Mouse (Mus musculus) embryonic facial prominence, embryonic 11.5 days (tissue): ENCODE data around the gene Kcnn1. TPM values are rescaled to one million over a fixed set of nuclear protein-coding genes. Genes with fewer than 3 reads are reported as not detected.

ENCODE experiments used
- ATAC-seq: fragments of 200-750 bp; cut with Nextera tagmentation; replicated peaks from 2 replicates; pipeline ENCODE4 v1.8.0; 2017; ENCODE audit warnings: low read depth; ENCODE audit not compliant: insufficient number of reproducible peaks, low FRiP score, low TSS enrichment
- DNase-seq: peaks from one replicate; pipeline ENCODE4 v3.0.0-alpha.2; 2015; ENCODE audit warnings: low spot score
- H3K27ac ChIP-seq: fragments of 300-500 bp; sonication (generic); replicated peaks from 2 replicates; pipeline ENCODE4 v1.5.1; 2014; ENCODE audit warnings: mild to moderate bottlenecking, low read depth, low read length, control low read depth
- H3K27me3 ChIP-seq: fragments of 300-500 bp; sonication (generic); 2 replicates; pipeline ENCODE4 v1.6.1; 2014; ENCODE audit warnings: mild to moderate bottlenecking, low read length, moderate library complexity, mixed read lengths; ENCODE audit not compliant: control insufficient read depth, insufficient read depth
- H3K36me3 ChIP-seq: fragments of 300-500 bp; sonication (generic); replicated peaks from 2 replicates; pipeline ENCODE4 v1.6.1; 2014; ENCODE audit warnings: low read depth, mild to moderate bottlenecking, low read length, moderate library complexity, mixed read lengths; ENCODE audit not compliant: control insufficient read depth, insufficient read depth
- H3K4me1 ChIP-seq: fragments of 300-500 bp; sonication (generic); 2 replicates; pipeline ENCODE4 v1.6.1; 2014; ENCODE audit warnings: low read length, mixed read lengths; ENCODE audit not compliant: control insufficient read depth, insufficient read depth
- H3K4me2 ChIP-seq: fragments of 300-500 bp; sonication (generic); 2 replicates; pipeline ENCODE4 v1.6.1; 2014; ENCODE audit warnings: low read depth, mild to moderate bottlenecking, control low read depth, low read length, moderate library complexity
- H3K4me3 ChIP-seq: fragments of 300-500 bp; sonication (generic); 2 replicates; pipeline ENCODE4 v1.5.1; 2014; ENCODE audit warnings: low read depth, low read length, control low read depth
- H3K9ac ChIP-seq: fragments of 300-500 bp; sonication (generic); replicated peaks from 2 replicates; pipeline ENCODE4 v1.6.1; 2014; ENCODE audit warnings: mild to moderate bottlenecking, control low read depth, low read length
- H3K9me3 ChIP-seq: fragments of 300-500 bp; sonication (generic); replicated peaks from 2 replicates; pipeline ENCODE4 v1.6.1; 2016; ENCODE audit warnings: mild to moderate bottlenecking, low read length, inconsistent platforms, mixed read lengths; ENCODE audit not compliant: control insufficient read depth
- WGBS: fragments of 180-500 bp; shearing (Covaris S2); extraction: QIAGEN DNeasy Blood & Tissue Kit; methylation state at CpG from one replicate; pipeline ENCODE4 v1.1.7; 2014; 5-methylcytosine and 5-hydroxymethylcytosine counted together
- polyA plus RNA-seq: library from polyadenylated mRNA; unstranded; fragments of >200 nt; fragmentation: Nextera tagmentation; extraction: Ambion mirVana; gene quantifications from 2 replicates; pipeline ENCODE4 v1.2.1, GENCODE M21; 2014

The Kcnn1 gene
- polyA plus RNA-seq, 1 experiment from 2014 or later, result 2.9 TPM

DNA sequence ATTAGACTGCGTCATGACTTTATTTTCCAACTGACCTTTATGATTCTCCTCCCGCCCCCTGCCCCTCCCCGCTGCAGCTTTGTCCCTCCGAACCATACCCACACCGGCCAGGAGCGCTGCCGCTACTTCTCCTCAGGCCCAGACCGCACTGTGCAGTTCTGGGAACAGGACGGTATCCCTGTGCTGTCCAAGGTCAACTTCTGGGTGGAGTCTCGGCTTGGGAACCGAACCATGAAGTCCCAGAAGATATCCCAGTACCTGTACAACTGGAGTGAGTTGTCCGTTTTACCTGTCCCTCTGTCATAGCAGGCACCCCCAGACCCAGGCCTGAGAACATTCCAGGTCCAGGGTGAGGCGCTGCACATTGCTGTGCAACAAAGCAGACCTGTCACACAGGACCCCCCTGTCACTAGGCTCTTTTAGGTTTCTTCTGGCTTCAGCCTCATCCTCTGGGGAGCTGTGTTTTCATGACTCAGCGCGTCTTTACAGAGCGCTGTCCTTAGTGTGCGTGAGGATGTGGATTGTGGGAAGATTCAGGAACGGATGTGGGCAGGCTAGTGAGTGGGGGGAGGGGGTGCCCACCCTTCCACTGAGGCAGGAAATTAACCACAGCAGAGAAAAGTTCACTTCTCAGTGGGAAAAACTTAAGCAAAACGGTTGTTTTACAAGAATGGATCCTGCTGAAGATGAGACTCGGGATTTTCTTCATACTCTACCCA lies 51.9 kb downstream of the Kcnn1 start:
- Histone ChIP-seq H3K9ac (no peak overlapping the region), H3K4me1 (no peaks in the 10 kb centered on the region), H3K4me3 (no peak overlapping the region), H3K9me3 (no peaks in the 10 kb centered on the region), H3K36me3 (no peaks in the 10 kb centered on the region), H3K27ac (no peak overlapping the region), H3K27me3 (no peaks in the 10 kb centered on the region), H3K4me2 (no peak overlapping the region)
- 68% methylated on average over 20 of the region's 20 CpGs for WGBS
- DNase-seq (no peak), ATAC-seq (no peak)

DNA sequence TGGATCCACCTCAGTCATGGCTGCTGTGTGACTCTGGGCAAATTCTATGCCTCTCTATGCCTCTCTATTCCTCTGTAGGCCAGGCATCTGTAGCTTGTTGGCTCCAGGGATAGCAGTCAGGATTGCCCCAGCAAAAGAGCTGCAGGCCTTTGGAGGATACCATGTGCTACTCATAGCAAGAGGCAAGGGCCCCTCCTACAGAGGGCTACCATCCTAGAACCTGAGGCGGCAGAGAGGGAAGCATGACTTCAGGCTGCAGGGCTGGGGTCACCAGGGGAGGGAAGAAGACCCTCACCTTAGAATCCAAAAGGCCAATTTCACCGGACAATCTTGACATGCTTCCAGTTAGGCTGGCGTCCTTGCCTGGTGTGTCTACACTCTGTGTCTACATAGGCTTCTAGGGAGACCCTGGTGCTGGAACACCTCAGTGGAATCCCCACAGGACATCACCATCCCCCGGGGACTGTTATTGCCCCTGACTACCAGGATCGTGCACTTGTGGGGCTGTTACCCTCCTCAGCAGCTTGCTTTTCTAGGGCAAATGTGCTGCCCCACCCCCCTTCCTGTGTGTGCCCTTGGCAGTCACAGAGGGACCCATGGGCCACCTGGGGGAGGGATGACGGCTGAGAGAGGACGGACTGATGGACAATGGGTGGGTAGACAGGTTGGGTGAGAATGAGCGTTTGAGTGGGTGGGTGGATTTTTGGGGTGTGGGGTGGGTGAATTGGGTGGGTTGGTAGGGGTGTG lies 53.9 kb downstream of the Kcnn1 start:
- no peaks in the 10 kb centered on the region for H3K9me3 ChIP-seq
- no peak for ATAC-seq
- H3K36me3 ChIP-seq, result no peaks in the 10 kb centered on the region
- no peak overlapping the region for H3K4me2 ChIP-seq
- H3K4me1 ChIP-seq, result no peaks in the 10 kb centered on the region; the same call in 1 of the 2 replicates
- H3K27ac ChIP-seq, result no peak overlapping the region
- WGBS, result 80% methylated on average over 8 of the region's 8 CpGs
- peaks cover 8% of the 10 kb centered on the region; the same call in 1 of the 2 replicates for H3K27me3 ChIP-seq
- no peak overlapping the region for H3K4me3 ChIP-seq
- no peak overlapping the region for H3K9ac ChIP-seq
- no peak for DNase-seq

- H3K9me3 ChIP-seq, result no peaks in the 10 kb centered on the region
- no peak within 1 kb of the TSS for H3K9ac ChIP-seq
- H3K4me2 ChIP-seq, result no peak within 1 kb of the TSS
- DNase-seq (no peak), ATAC-seq (no peak)
- no peak within 1 kb of the TSS for H3K27ac ChIP-seq
- no peaks in the 10 kb centered on the region; the same call in 1 of the 2 replicates for H3K4me1 ChIP-seq
- WGBS, result 62% methylated on average over 5 of the region's 5 CpGs
- H3K27me3 ChIP-seq, result peaks cover 15% of the 10 kb centered on the region
- no peak within 1 kb of the TSS for H3K4me3 ChIP-seq
- H3K36me3 ChIP-seq, result no peaks in the 10 kb centered on the region
These were observed 54.8 kb downstream of the Kcnn1 start, which contains the start of gene Il12rb1 for GRCm38 (mm10) chr8:70808239-70808638. TSS of gene Il12rb1 (plus strand) at chr8:70808449.

DNA sequence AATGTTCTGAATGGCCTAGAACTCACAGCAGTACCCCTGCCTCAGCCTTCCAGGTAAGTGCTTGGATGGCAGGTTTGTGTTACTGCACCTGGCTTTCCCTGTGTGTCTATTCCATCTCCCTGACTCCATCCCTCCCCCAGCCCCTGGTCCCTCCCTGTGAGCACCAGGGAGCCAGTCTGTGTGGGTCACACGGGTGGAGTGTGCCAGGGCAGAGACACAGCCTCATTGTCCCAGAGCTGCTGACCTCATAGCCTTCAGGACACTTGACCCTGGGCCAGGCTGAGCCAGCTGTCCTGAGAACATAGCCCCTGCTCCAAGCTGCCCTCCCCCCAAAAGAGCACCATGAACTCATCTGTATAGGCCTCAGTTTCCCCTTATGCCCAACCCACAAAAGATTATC lies 55.8 kb downstream of the Kcnn1 start:
- H3K9ac ChIP-seq, result no peak overlapping the region
- no peaks in the 10 kb centered on the region for H3K9me3 ChIP-seq
- no peak for DNase-seq
- ATAC-seq, result no peak
- peaks cover 15% of the 10 kb centered on the region for H3K27me3 ChIP-seq
- 21% methylated on average over 1 of the region's 1 CpGs for WGBS
- H3K27ac ChIP-seq, result no peak overlapping the region
- H3K36me3 ChIP-seq, result no peaks in the 10 kb centered on the region
- H3K4me2 ChIP-seq, result no peak overlapping the region
- no peak overlapping the region for H3K4me3 ChIP-seq
- no peaks in the 10 kb centered on the region; the same call in 1 of the 2 replicates for H3K4me1 ChIP-seq

DNA sequence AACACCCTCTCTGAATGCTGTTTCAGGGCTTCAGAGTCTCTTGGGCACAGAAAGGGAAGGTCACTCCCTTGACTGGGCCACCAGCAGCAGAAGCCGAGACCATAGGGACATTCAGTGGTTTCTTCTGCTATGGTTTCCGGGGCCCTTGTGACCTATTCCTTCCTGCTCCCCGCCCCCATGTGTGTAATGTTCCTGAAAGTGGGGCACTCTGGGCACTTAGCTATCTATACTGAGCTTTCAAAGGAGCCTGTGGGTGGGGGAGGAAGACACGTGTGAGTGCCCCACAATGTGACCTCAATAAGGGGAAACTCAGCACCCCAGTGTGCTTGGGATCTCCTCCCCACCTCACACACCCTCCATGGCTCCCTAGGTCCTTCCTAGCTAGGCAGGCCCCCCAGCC lies 56.5 kb downstream of the Kcnn1 start:
- Histone ChIP-seq H3K4me3 (no peak overlapping the region), H3K9ac (no peak overlapping the region), H3K9me3 (no peaks in the 10 kb centered on the region), H3K4me1 (no peaks in the 10 kb centered on the region; the same call in 1 of the 2 replicates), H3K36me3 (no peaks in the 10 kb centered on the region), H3K4me2 (no peak overlapping the region), H3K27ac (no peak overlapping the region), H3K27me3 (peaks cover 15% of the 10 kb centered on the region)
- WGBS, result 66% methylated on average over 4 of the region's 4 CpGs
- ATAC-seq (no peak), DNase-seq (no peak)

- no peaks in the 10 kb centered on the region for H3K36me3 ChIP-seq
- H3K4me3 ChIP-seq, result peak within 1 kb of the TSS; percentile 42
- H3K27me3 ChIP-seq, result peaks cover 25% of the 10 kb centered on the region
- ATAC-seq (peak; percentile 82), DNase-seq (peak; percentile 90)
- no peaks in the 10 kb centered on the region; the same call in 1 of the 2 replicates for H3K4me1 ChIP-seq
- WGBS, result 1% methylated on average over 45 of the region's 45 CpGs
- peak within 1 kb of the TSS; percentile 79 for H3K4me2 ChIP-seq
- no peak within 1 kb of the TSS for H3K27ac ChIP-seq
- H3K9me3 ChIP-seq, result no peaks in the 10 kb centered on the region
- peak within 1 kb of the TSS; percentile 32 for H3K9ac ChIP-seq
These were observed 58.4 kb downstream of the Kcnn1 start, which contains the start of gene Mast3 for GRCm38 (mm10) chr8:70804481-70805206. TSS of gene Mast3 (minus strand) at chr8:70805054.

DNA sequence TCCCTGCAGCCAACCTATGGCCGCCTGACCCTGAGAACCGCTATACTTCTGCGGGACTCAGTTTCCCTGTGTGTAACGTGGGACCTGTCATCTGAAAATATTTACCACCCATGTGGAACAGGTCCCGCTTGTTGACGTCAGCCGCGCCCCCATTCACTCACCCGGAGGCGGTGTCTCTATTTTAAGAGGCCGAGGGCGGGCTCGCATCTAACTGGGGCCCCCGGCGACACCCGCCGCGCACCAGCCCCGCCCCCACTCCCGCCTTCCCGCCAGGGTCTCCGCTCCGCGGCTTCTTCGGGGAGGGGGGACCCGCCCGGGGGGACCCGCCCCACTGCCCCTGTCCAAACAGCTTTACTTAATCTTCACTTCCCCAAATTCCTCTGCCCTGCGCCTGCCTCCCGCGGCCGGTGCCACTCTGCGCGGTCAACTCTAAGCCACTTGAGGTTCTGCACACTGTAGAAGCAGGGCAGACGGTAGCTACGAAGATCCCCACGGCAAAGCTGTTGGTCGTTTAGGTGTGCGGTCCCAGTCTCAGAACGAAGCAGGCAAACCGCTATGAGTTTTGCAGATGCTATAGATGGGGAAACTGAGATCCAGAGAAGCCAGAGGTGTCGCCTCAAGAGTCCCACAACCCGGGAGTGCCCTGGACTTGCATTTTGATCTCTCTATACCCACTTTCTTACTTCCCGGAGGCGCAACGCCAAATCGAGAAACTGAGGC lies 59.1 kb downstream of the Kcnn1 start:
- H3K4me2 ChIP-seq, result peak overlapping the region; percentile 79
- no peaks in the 10 kb centered on the region for H3K9me3 ChIP-seq
- under 1% methylated on average over 47 of the region's 47 CpGs for WGBS
- no peaks in the 10 kb centered on the region; the same call in 1 of the 2 replicates for H3K4me1 ChIP-seq
- peak overlapping the region; percentile 42 for H3K4me3 ChIP-seq
- ATAC-seq (no peak), DNase-seq (peak; percentile 23)
- H3K27ac ChIP-seq, result no peak overlapping the region
- H3K36me3 ChIP-seq, result no peaks in the 10 kb centered on the region
- peaks cover 32% of the 10 kb centered on the region for H3K27me3 ChIP-seq
- H3K9ac ChIP-seq, result peak overlapping the region; percentile 32
